Mouse (Mus musculus): ENCODE measurements around the gene Tmem151b. TPM values are rescaled to one million over a fixed set of nuclear protein-coding genes. Genes with fewer than 3 reads are reported as not detected.

Gene Tmem151b
- total and polyA plus RNA-seq, 3 experiments = under 0.01 TPM; not detected in 2

- Histone ChIP-seq H3K36me3 (replicated peaks) (peaks cover 32% of the 10 kb centered on the region), H3K4me1 (ENCODE audit: insufficient read depth, low read depth, low read length) (peaks cover 52% of the 10 kb centered on the region), H3K9me3 (replicated peaks) (no peaks in the 10 kb centered on the region), H3K27me3 (ENCODE audit: insufficient read depth, low read length) (peaks cover 16% of the 10 kb centered on the region), H3K4me3 (ENCODE audit: low read depth, low read length) (peak within 1 kb of the TSS; percentile 83)
- ATAC-seq (ENCODE audit: extremely low read depth, insufficient number of reproducible peaks, low FRiP score, poor library complexity, severe bottlenecking) (peak; percentile 66), DNase-seq (ENCODE audit: low spot score) (peak; percentile 91)
- TF ChIP-seq CTCF (IDR thresholded peaks at IDR 0.05; ENCODE audit: low read depth, low read length) (no peak), GATA1 (IDR thresholded peaks at IDR 0.05; ENCODE audit: borderline replicate concordance, low read length) (no peak), TAL1 (conservative IDR thresholded peaks at IDR 0.05; ENCODE audit: low read depth, low read length) (no peak), POLR2AphosphoS5 (IDR thresholded peaks at IDR 0.05; ENCODE audit: insufficient replicate concordance, low read depth, low read length) (no peak), GATA2 (IDR thresholded peaks at IDR 0.05; ENCODE audit: borderline replicate concordance, low read depth, low read length) (no peak)
Measured at GRCm38 (mm10) chr17:45555452-45556106, 6.1 kb upstream of the Tmem151b start, which contains the start of gene Nfkbie. Nfkbie (plus strand) TSS chr17:45555703.

GRCm38 (mm10) chr17:45554420-45554819 is 4.9 kb upstream of the Tmem151b start:
- peaks cover 52% of the 10 kb centered on the region for H3K4me1 ChIP-seq (ENCODE audit: insufficient read depth, low read depth, low read length)
- peaks cover 25% of the 10 kb centered on the region for H3K27me3 ChIP-seq (ENCODE audit: insufficient read depth, low read length)
- DNase-seq (ENCODE audit: low spot score) (no peak), ATAC-seq (ENCODE audit: extremely low read depth, insufficient number of reproducible peaks, low FRiP score, poor library complexity, severe bottlenecking) (no peak)
- H3K4me3 ChIP-seq (ENCODE audit: low read depth, low read length) = no peak overlapping the region
- no peak for TF ChIP-seq CTCF (IDR thresholded peaks at IDR 0.05; ENCODE audit: low read depth, low read length)
- TF ChIP-seq GATA2 (IDR thresholded peaks at IDR 0.05; ENCODE audit: borderline replicate concordance, low read depth, low read length) = no peak
- no peak for TF ChIP-seq TAL1 (conservative IDR thresholded peaks at IDR 0.05; ENCODE audit: low read depth, low read length)
- no peak for TF ChIP-seq GATA1 (IDR thresholded peaks at IDR 0.05; ENCODE audit: borderline replicate concordance, low read length)
- no peak for TF ChIP-seq POLR2AphosphoS5 (IDR thresholded peaks at IDR 0.05; ENCODE audit: insufficient replicate concordance, low read depth, low read length)
- no peaks in the 10 kb centered on the region for H3K9me3 ChIP-seq (replicated peaks)
- H3K36me3 ChIP-seq (replicated peaks) = peaks cover 22% of the 10 kb centered on the region

- H3K4me1 ChIP-seq (ENCODE audit: insufficient read depth, low read depth, low read length) = peaks cover 46% of the 10 kb centered on the region
- H3K27me3 ChIP-seq (ENCODE audit: insufficient read depth, low read length) = peaks cover 30% of the 10 kb centered on the region
- no peaks in the 10 kb centered on the region for H3K9me3 ChIP-seq (replicated peaks)
- no peak for ATAC-seq (ENCODE audit: extremely low read depth, insufficient number of reproducible peaks, low FRiP score, poor library complexity, severe bottlenecking)
- DNase-seq (ENCODE audit: low spot score) = no peak
- peaks cover 8% of the 10 kb centered on the region for H3K36me3 ChIP-seq (replicated peaks)
- H3K4me3 ChIP-seq (ENCODE audit: low read depth, low read length) = no peak overlapping the region
- TF ChIP-seq TAL1 (conservative IDR thresholded peaks at IDR 0.05; ENCODE audit: low read depth, low read length) (no peak), GATA2 (IDR thresholded peaks at IDR 0.05; ENCODE audit: borderline replicate concordance, low read depth, low read length) (no peak), CTCF (IDR thresholded peaks at IDR 0.05; ENCODE audit: low read depth, low read length) (no peak), GATA1 (IDR thresholded peaks at IDR 0.05; ENCODE audit: borderline replicate concordance, low read length) (no peak), POLR2AphosphoS5 (IDR thresholded peaks at IDR 0.05; ENCODE audit: insufficient replicate concordance, low read depth, low read length) (no peak)
Measured at GRCm38 (mm10) chr17:45553065-45553464, 3.6 kb upstream of the Tmem151b start.

- DNase-seq (ENCODE audit: low spot score) (peak; percentile 68), ATAC-seq (ENCODE audit: extremely low read depth, insufficient number of reproducible peaks, low FRiP score, poor library complexity, severe bottlenecking) (peak; percentile 61)
- Histone ChIP-seq H3K36me3 (replicated peaks) (no peaks in the 10 kb centered on the region), H3K27me3 (ENCODE audit: insufficient read depth, low read length) (peaks cover 37% of the 10 kb centered on the region), H3K9me3 (replicated peaks) (no peaks in the 10 kb centered on the region), H3K4me3 (ENCODE audit: low read depth, low read length) (no peak overlapping the region), H3K4me1 (ENCODE audit: insufficient read depth, low read depth, low read length) (peaks cover 34% of the 10 kb centered on the region)
- TF ChIP-seq GATA2 (IDR thresholded peaks at IDR 0.05; ENCODE audit: borderline replicate concordance, low read depth, low read length) (no peak), CTCF (IDR thresholded peaks at IDR 0.05; ENCODE audit: low read depth, low read length) (peak; percentile 88)
Measured at GRCm38 (mm10) chr17:45551816-45552451, 2.5 kb upstream of the Tmem151b start.

- TF ChIP-seq TAL1 (conservative IDR thresholded peaks at IDR 0.05; ENCODE audit: low read depth, low read length) = no peak
- no peak for TF ChIP-seq CTCF (IDR thresholded peaks at IDR 0.05; ENCODE audit: low read depth, low read length)
- no peak for TF ChIP-seq GATA1 (IDR thresholded peaks at IDR 0.05; ENCODE audit: borderline replicate concordance, low read length)
- no peak for TF ChIP-seq GATA2 (IDR thresholded peaks at IDR 0.05; ENCODE audit: borderline replicate concordance, low read depth, low read length)
- no peak for TF ChIP-seq POLR2AphosphoS5 (IDR thresholded peaks at IDR 0.05; ENCODE audit: insufficient replicate concordance, low read depth, low read length)
- H3K4me1 ChIP-seq (ENCODE audit: insufficient read depth, low read depth, low read length) = peaks cover 30% of the 10 kb centered on the region
- no peaks in the 10 kb centered on the region for H3K36me3 ChIP-seq (replicated peaks)
- H3K9me3 ChIP-seq (replicated peaks) = no peaks in the 10 kb centered on the region
- H3K4me3 ChIP-seq (ENCODE audit: low read depth, low read length) = no peak overlapping the region
- DNase-seq (ENCODE audit: low spot score) (no peak), ATAC-seq (ENCODE audit: extremely low read depth, insufficient number of reproducible peaks, low FRiP score, poor library complexity, severe bottlenecking) (no peak)
- H3K27me3 ChIP-seq (ENCODE audit: insufficient read depth, low read length) = peaks cover 42% of the 10 kb centered on the region
Measured at GRCm38 (mm10) chr17:45551249-45551796, 1.8 kb upstream of the Tmem151b start.

GRCm38 (mm10) chr17:45550253-45550652 is 776 bp upstream of the Tmem151b start:
- DNase-seq (ENCODE audit: low spot score) (no peak), ATAC-seq (ENCODE audit: extremely low read depth, insufficient number of reproducible peaks, low FRiP score, poor library complexity, severe bottlenecking) (no peak)
- no peaks in the 10 kb centered on the region for H3K36me3 ChIP-seq (replicated peaks)
- H3K4me3 ChIP-seq (ENCODE audit: low read depth, low read length) = no peak overlapping the region
- peaks cover 21% of the 10 kb centered on the region for H3K4me1 ChIP-seq (ENCODE audit: insufficient read depth, low read depth, low read length)
- H3K9me3 ChIP-seq (replicated peaks) = peaks cover 5% of the 10 kb centered on the region; the same call in 1 of the 2 replicates
- TF ChIP-seq GATA1 (IDR thresholded peaks at IDR 0.05; ENCODE audit: borderline replicate concordance, low read length) (no peak), POLR2AphosphoS5 (IDR thresholded peaks at IDR 0.05; ENCODE audit: insufficient replicate concordance, low read depth, low read length) (no peak), CTCF (IDR thresholded peaks at IDR 0.05; ENCODE audit: low read depth, low read length) (no peak), TAL1 (conservative IDR thresholded peaks at IDR 0.05; ENCODE audit: low read depth, low read length) (no peak), GATA2 (IDR thresholded peaks at IDR 0.05; ENCODE audit: borderline replicate concordance, low read depth, low read length) (no peak)
- peaks cover 51% of the 10 kb centered on the region for H3K27me3 ChIP-seq (ENCODE audit: insufficient read depth, low read length)
